Mouse (Mus musculus) T-cell, adult 66 days (primary cell): ENCODE data around the gene Cd300lf. TPM values are rescaled to one million over a fixed set of nuclear protein-coding genes. Genes with fewer than 3 reads are reported as not detected.

Source experiments
- total RNA-seq, 2 experiments: library from RNA; stranded (reverse); gene quantifications; 3 replicates in 1 of 2; 4 replicates in 1 of 2; pipeline ENCODE4 v1.2.4; 2023

The Cd300lf gene
- total RNA-seq, result 1 to 10 TPM in 1 of 2 experiments, under 1 TPM in 1; 0.68 to 1.0 TPM

DNA sequence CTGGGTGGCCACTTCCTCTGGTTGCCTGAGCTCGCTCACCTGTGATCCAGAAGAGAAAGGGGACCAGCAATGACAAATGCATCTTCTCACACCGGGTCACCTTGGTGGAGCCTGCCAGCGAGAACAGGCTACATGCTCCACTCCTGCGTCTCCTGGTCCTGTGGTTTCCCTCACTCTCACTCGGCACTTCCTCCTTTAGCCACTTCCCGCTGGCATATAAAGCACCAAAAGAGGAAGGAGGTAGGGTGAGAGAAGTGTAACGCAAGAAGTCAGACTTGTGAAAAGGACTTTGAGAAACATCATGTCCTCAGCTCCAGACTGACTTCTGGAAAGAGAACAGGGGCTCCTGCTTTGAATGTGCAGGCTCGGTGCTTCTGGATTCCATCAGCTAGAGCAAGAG is at the start of gene Cd300lf:
Cd300lf (minus strand) TSS at position 193 of the 400 bp plus-strand sequence.

GRCm38 (mm10) chr11:115162832-115163480 is 29.2 kb upstream of the Cd300lf start, which contains the start of gene Slc9a3r1:
Gene Slc9a3r1 (plus strand): TSS chr11:115163341.

DNA sequence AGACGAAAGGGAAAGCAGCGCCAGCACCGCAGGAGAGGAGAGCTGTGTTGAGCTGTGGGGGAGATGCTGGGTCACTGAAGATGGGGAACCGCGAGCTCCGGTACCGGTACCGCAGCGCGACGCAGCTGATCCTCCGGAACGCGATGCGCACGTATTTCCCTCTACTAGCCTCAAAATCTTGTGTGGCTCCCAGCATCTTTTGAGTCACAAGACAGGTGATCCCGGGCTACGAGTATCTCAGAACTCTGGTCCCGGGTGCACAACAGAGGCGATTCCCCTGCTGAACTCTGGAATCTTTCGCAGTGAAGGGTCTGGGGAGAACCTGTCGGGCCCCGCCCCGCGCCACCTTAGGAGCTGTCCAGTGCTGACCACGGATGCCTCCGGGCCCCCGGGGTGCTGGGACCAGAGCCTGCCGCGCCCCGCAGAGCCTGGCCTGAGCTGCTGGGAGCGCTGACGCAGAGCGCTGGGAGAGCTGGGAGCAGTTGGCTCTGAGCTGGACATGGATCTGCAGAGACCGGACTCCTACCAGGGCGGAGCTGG is 42.4 kb downstream of the Cd300lf start, which contains the start of gene Rab37:
Rab37 (plus strand) TSS at position 70 of the 540 bp plus-strand sequence.

Other genes with a start within 250 kb of the Cd300lf start
- gene Cd300a, start 244.0 kb downstream of the Cd300lf start, total RNA-seq, result under 1 TPM; 0.15 to 0.96 TPM
- gene Cd300lb, start 199.6 kb downstream of the Cd300lf start, total RNA-seq, result under 1 TPM in 1 of 2 experiments, not detected in 1; 0.21 TPM
- gene Cd300c, start 164.8 kb downstream of the Cd300lf start, total RNA-seq, result not detected
- under 1 TPM; 0.36 to 0.67 TPM for gene Cd300ld, start 144.1 kb downstream of the Cd300lf start, total RNA-seq
- gene Cd300c2, start 132.1 kb downstream of the Cd300lf start, total RNA-seq, result 1 to 10 TPM in 1 of 2 experiments, under 1 TPM in 1; 0.98 to 2.7 TPM
- not detected for gene Cd300ld2, start 117.8 kb downstream of the Cd300lf start, total RNA-seq
- not detected for gene Cd300ld4, start 107.0 kb downstream of the Cd300lf start, total RNA-seq
- 1 to 10 TPM in 1 of 2 experiments, not detected in 1; 1.0 TPM for gene Cd300ld5, start 96.2 kb downstream of the Cd300lf start, total RNA-seq
- 1 to 10 TPM in 1 of 2 experiments, not detected in 1; 1.0 TPM for gene Cd300ld3, start 85.6 kb downstream of the Cd300lf start, total RNA-seq
- under 1 TPM in 1 of 2 experiments, not detected in 1; 0.93 TPM for gene Cd300e, start 71.8 kb downstream of the Cd300lf start, total RNA-seq
- gene Rab37, start 42.6 kb downstream of the Cd300lf start, total RNA-seq, result 10 to 100 TPM; 44.7 to 51.2 TPM
- 100 to 1,000 TPM; 207 to 214 TPM for gene Slc9a3r1, start 29.3 kb upstream of the Cd300lf start, total RNA-seq
- gene Tmem104, start 53.5 kb upstream of the Cd300lf start, total RNA-seq, result 10 to 100 TPM; 15.5 to 25.2 TPM
- 1 to 10 TPM; 5.2 to 5.5 TPM for gene Nat9, start 53.9 kb upstream of the Cd300lf start, total RNA-seq
- not detected for gene Grin2c, start 133.3 kb upstream of the Cd300lf start, total RNA-seq
- 10 to 100 TPM; 22.5 to 25.4 TPM for gene Fdxr, start 143.1 kb upstream of the Cd300lf start, total RNA-seq
- 1 to 10 TPM; 1.1 to 1.2 TPM for gene Fads6, start 163.7 kb upstream of the Cd300lf start, total RNA-seq
- gene Otop2, start 173.2 kb upstream of the Cd300lf start, total RNA-seq, result not detected
- not detected for gene Ush1g, start 188.0 kb upstream of the Cd300lf start, total RNA-seq
- gene Otop3, start 200.7 kb upstream of the Cd300lf start, total RNA-seq, result not detected
- 10 to 100 TPM; 47.2 to 49.2 TPM for gene Hid1, start 233.8 kb upstream of the Cd300lf start, total RNA-seq
- gene Cdr2l, start 247.9 kb upstream of the Cd300lf start, total RNA-seq, result 1 to 10 TPM; 2.1 to 3.1 TPM